Mouse (Mus musculus) urinary bladder, postnatal 10 days (tissue): Measurements from ENCODE around the gene Mier2.

Experiments used
- DNase-seq: peaks from one replicate; pipeline ENCODE4 v3.0.0; 2022; ENCODE audit warnings: low spot score

Mier2 gene

GRCm38 (mm10) chr10:79574796-79575195, 19.8 kb upstream of the Mier2 start:
- DNase-seq, result no peak

- no peak for DNase-seq
These were observed 19.4 kb upstream of the Mier2 start for GRCm38 (mm10) chr10:79574350-79574749.

GRCm38 (mm10) chr10:79573611-79574010, 18.6 kb upstream of the Mier2 start:
- DNase-seq, result no peak

- no peak for DNase-seq
These were observed 16.3 kb upstream of the Mier2 start for GRCm38 (mm10) chr10:79571314-79571713.

- no peak for DNase-seq
These were observed 14.9 kb upstream of the Mier2 start for GRCm38 (mm10) chr10:79569921-79570320.

- no peak for DNase-seq
These were observed 4.7 kb upstream of the Mier2 start for GRCm38 (mm10) chr10:79559716-79560115.

GRCm38 (mm10) chr10:79557496-79557895, 2.5 kb upstream of the Mier2 start:
- DNase-seq, result no peak

GRCm38 (mm10) chr10:79556951-79557350, 2.0 kb upstream of the Mier2 start:
- peak; percentile 6 for DNase-seq

- no peak for DNase-seq
These were observed 282 bp upstream of the Mier2 start for GRCm38 (mm10) chr10:79555238-79555724.

- DNase-seq, result peak; percentile 8
These were observed 1.3 kb downstream of the Mier2 start for GRCm38 (mm10) chr10:79553691-79554090.

- peak; percentile 3 for DNase-seq
These were observed 1.8 kb downstream of the Mier2 start for GRCm38 (mm10) chr10:79553176-79553575.

GRCm38 (mm10) chr10:79552531-79552930, 2.5 kb downstream of the Mier2 start:
- peak; percentile 6 for DNase-seq

- DNase-seq, result peak; percentile 8
These were observed 4.6 kb downstream of the Mier2 start for GRCm38 (mm10) chr10:79550366-79550765.

GRCm38 (mm10) chr10:79548971-79549723, 5.9 kb downstream of the Mier2 start:
- DNase-seq, result peak; percentile 7

GRCm38 (mm10) chr10:79548546-79548945, 6.5 kb downstream of the Mier2 start:
- peak; percentile 8 for DNase-seq

GRCm38 (mm10) chr10:79547148-79547675, 7.8 kb downstream of the Mier2 start:
- DNase-seq, result no peak

- no peak for DNase-seq
These were observed 8.5 kb downstream of the Mier2 start for GRCm38 (mm10) chr10:79546483-79546882.

- DNase-seq, result no peak
These were observed 9.1 kb downstream of the Mier2 start for GRCm38 (mm10) chr10:79545891-79546290.

GRCm38 (mm10) chr10:79544631-79545030, 10.4 kb downstream of the Mier2 start:
- DNase-seq, result no peak

GRCm38 (mm10) chr10:79543884-79544597, 11.0 kb downstream of the Mier2 start:
- DNase-seq, result no peak

GRCm38 (mm10) chr10:79542171-79542570, 12.8 kb downstream of the Mier2 start:
- no peak for DNase-seq

- peak; percentile 9 for DNase-seq
These were observed 13.5 kb downstream of the Mier2 start for GRCm38 (mm10) chr10:79541522-79541921.

- peak; percentile 5 for DNase-seq
These were observed 14.3 kb downstream of the Mier2 start for GRCm38 (mm10) chr10:79540746-79541145.
